28 mouse cellular contexts compared by ENCODE assay signal in genomic region chr7:133497551-133497950, GRCm38 (mm10).
"Had no signal": no experiment of that assay in that cellular context is flagged by ENCODE, and none has a peak within 500 bp of the region (broad histone marks: within the 10 kb centered on the region; RNA-seq: fewer than 3 reads in every experiment).

No protein-coding gene starts in this region.

- DNase-seq: cerebellum, adult 2 months; cerebellum, adult 8-10 months; cerebellum, adult 9-10 months; cerebellum, adult 9-11 months; cerebellum, postnatal 10 days; cerebellum, postnatal 14 days; cerebellum, postnatal 25 days; cerebellum, postnatal 36 days; embryo, embryonic 11 days; forebrain, postnatal 0 days; gastrocnemius, adult 2 months; gastrocnemius, postnatal 10 days; gastrocnemius, postnatal 14 days; gastrocnemius, postnatal 25 days; gastrocnemius, postnatal 36 days; heart, adult 18-20 months; heart, adult 2 months had no signal

- H3K4me1 ChIP-seq: forebrain, embryonic 15.5 days had no signal

- H3K27me3 ChIP-seq: forebrain, embryonic 12.5 days; forebrain, embryonic 13.5 days; forebrain, embryonic 15.5 days had no signal

- ATAC-seq: forebrain, embryonic 13.5 days; forebrain, embryonic 14.5 days; forebrain, embryonic 15.5 days; forebrain, embryonic 16.5 days; forebrain, postnatal 0 days had no signal

- H3K9ac ChIP-seq: embryonic facial prominence, embryonic 12.5 days; embryonic facial prominence, embryonic 13.5 days; embryonic facial prominence, embryonic 15.5 days; forebrain, embryonic 12.5 days; forebrain, embryonic 13.5 days; forebrain, embryonic 15.5 days; forebrain, postnatal 0 days had no signal

- H3K36me3 ChIP-seq: embryonic facial prominence, embryonic 10.5 days; embryonic facial prominence, embryonic 12.5 days; embryonic facial prominence, embryonic 13.5 days; embryonic facial prominence, embryonic 15.5 days; forebrain, embryonic 10.5 days; forebrain, embryonic 12.5 days; forebrain, embryonic 15.5 days had no signal

- H3K9me3 ChIP-seq: embryonic facial prominence, embryonic 10.5 days; embryonic facial prominence, embryonic 12.5 days; embryonic facial prominence, embryonic 13.5 days; embryonic facial prominence, embryonic 15.5 days; forebrain, embryonic 10.5 days; forebrain, embryonic 12.5 days; forebrain, embryonic 13.5 days; forebrain, embryonic 15.5 days had no signal

- H3K27ac ChIP-seq: embryonic facial prominence, embryonic 10.5 days; embryonic facial prominence, embryonic 12.5 days; embryonic facial prominence, embryonic 13.5 days; embryonic facial prominence, embryonic 15.5 days; forebrain, embryonic 10.5 days; forebrain, embryonic 12.5 days; forebrain, embryonic 13.5 days; forebrain, embryonic 15.5 days; gastrocnemius, adult 2 months; heart, adult 2 months had no signal

- H3K4me2 ChIP-seq: embryonic facial prominence, embryonic 12.5 days; embryonic facial prominence, embryonic 13.5 days; embryonic facial prominence, embryonic 15.5 days; forebrain, embryonic 12.5 days; forebrain, embryonic 13.5 days; forebrain, embryonic 15.5 days had no signal

- H3K4me3 ChIP-seq: embryonic facial prominence, embryonic 10.5 days; embryonic facial prominence, embryonic 12.5 days; embryonic facial prominence, embryonic 13.5 days; embryonic facial prominence, embryonic 15.5 days; erythroblast, embryonic 14.5 days; forebrain, embryonic 10.5 days; forebrain, embryonic 12.5 days; forebrain, embryonic 13.5 days; forebrain, embryonic 15.5 days; gastrocnemius, adult 2 months; heart, adult 2 months had no signal
